Mouse (Mus musculus): ENCODE data around the gene Cdk14.

The Cdk14 gene

GRCm38 (mm10) chr5:5314270-5314669, 105.8 kb downstream of the Cdk14 start:
- DNase-seq (ENCODE audit: low read depth, low spot score): no peak

- no peak for DNase-seq (ENCODE audit: low read depth, low spot score)
Measured at GRCm38 (mm10) chr5:5313195-5313760, 106.8 kb downstream of the Cdk14 start.

GRCm38 (mm10) chr5:5305286-5305685, 114.8 kb downstream of the Cdk14 start:
- DNase-seq (ENCODE audit: low read depth, low spot score): no peak

- DNase-seq (ENCODE audit: low read depth, low spot score): no peak
Measured at GRCm38 (mm10) chr5:5303102-5303670, 116.9 kb downstream of the Cdk14 start.

GRCm38 (mm10) chr5:5301571-5302079, 118.5 kb downstream of the Cdk14 start:
- no peak for DNase-seq (ENCODE audit: low read depth, low spot score)

GRCm38 (mm10) chr5:5300998-5301397, 119.1 kb downstream of the Cdk14 start:
- no peak for DNase-seq (ENCODE audit: low read depth, low spot score)

- no peak for DNase-seq (ENCODE audit: low read depth, low spot score)
Measured at GRCm38 (mm10) chr5:5300290-5300689, 119.8 kb downstream of the Cdk14 start.

- no peak for DNase-seq (ENCODE audit: low read depth, low spot score)
Measured at GRCm38 (mm10) chr5:5297222-5297621, 122.9 kb downstream of the Cdk14 start.

GRCm38 (mm10) chr5:5296773-5297172, 123.3 kb downstream of the Cdk14 start:
- DNase-seq (ENCODE audit: low read depth, low spot score): no peak

- DNase-seq (ENCODE audit: low read depth, low spot score): no peak
Measured at GRCm38 (mm10) chr5:5292830-5293542, 127.1 kb downstream of the Cdk14 start.

- no peak for DNase-seq (ENCODE audit: low read depth, low spot score)
Measured at GRCm38 (mm10) chr5:5291321-5291991, 128.7 kb downstream of the Cdk14 start.

GRCm38 (mm10) chr5:5290714-5291113, 129.4 kb downstream of the Cdk14 start:
- no peak for DNase-seq (ENCODE audit: low read depth, low spot score)

- no peak for DNase-seq (ENCODE audit: low read depth, low spot score)
Measured at GRCm38 (mm10) chr5:5285876-5286275, 134.2 kb downstream of the Cdk14 start.

GRCm38 (mm10) chr5:5284531-5284930, 135.6 kb downstream of the Cdk14 start:
- no peak for DNase-seq (ENCODE audit: low read depth, low spot score)

GRCm38 (mm10) chr5:5283756-5284430, 136.2 kb downstream of the Cdk14 start:
- no peak for DNase-seq (ENCODE audit: low read depth, low spot score)

GRCm38 (mm10) chr5:5282425-5282824, 137.7 kb downstream of the Cdk14 start:
- no peak for DNase-seq (ENCODE audit: low read depth, low spot score)

GRCm38 (mm10) chr5:5275321-5275720, 144.8 kb downstream of the Cdk14 start:
- DNase-seq (ENCODE audit: low read depth, low spot score): no peak

- DNase-seq (ENCODE audit: low read depth, low spot score): no peak
Measured at GRCm38 (mm10) chr5:5274318-5274717, 145.8 kb downstream of the Cdk14 start.

GRCm38 (mm10) chr5:5266787-5267126, 153.4 kb downstream of the Cdk14 start:
- no peak for DNase-seq (ENCODE audit: low read depth, low spot score)

- DNase-seq (ENCODE audit: low read depth, low spot score): peak; percentile 30
Measured at GRCm38 (mm10) chr5:5265861-5266786, 154.0 kb downstream of the Cdk14 start.

- no peak for DNase-seq (ENCODE audit: low read depth, low spot score)
Measured at GRCm38 (mm10) chr5:5265401-5265841, 154.7 kb downstream of the Cdk14 start.
